Mouse (Mus musculus) neural tube, embryonic 15.5 days (tissue): Measurements from ENCODE around the gene Cdh6. TPM values are rescaled to one million over a fixed set of nuclear protein-coding genes. Genes with fewer than 3 reads are reported as not detected.

Experiments used
- ATAC-seq: fragments of 200-750 bp; cut with Nextera tagmentation; 2 replicates; pipeline ENCODE4 v1.8.0; 2017; ENCODE audit warnings: mild to moderate bottlenecking, moderate TSS enrichment, moderate library complexity; ENCODE audit not compliant: low FRiP score
- H3K27ac ChIP-seq: fragments of 300-500 bp; sonication (generic); replicated peaks from 2 replicates; pipeline ENCODE4 v1.5.1; 2015; ENCODE audit warnings: mild to moderate bottlenecking, inconsistent platforms
- H3K27me3 ChIP-seq: fragments of 300-500 bp; sonication (generic); replicated peaks from 2 replicates; pipeline ENCODE4 v1.6.1; 2015; ENCODE audit warnings: inconsistent platforms
- H3K36me3 ChIP-seq: fragments of 300-500 bp; sonication (generic); 2 replicates; pipeline ENCODE4 v1.6.1; 2015; ENCODE audit warnings: inconsistent platforms
- H3K4me1 ChIP-seq: fragments of 300-500 bp; sonication (generic); 2 replicates; pipeline ENCODE4 v1.6.1; 2015; ENCODE audit warnings: inconsistent platforms
- H3K4me2 ChIP-seq: fragments of 300-500 bp; sonication (generic); 2 replicates; pipeline ENCODE4 v1.6.1; 2015; ENCODE audit warnings: inconsistent platforms, mild to moderate bottlenecking, moderate library complexity
- H3K4me3 ChIP-seq: fragments of 300-500 bp; sonication (generic); replicated peaks from 2 replicates; pipeline ENCODE4 v1.5.1; 2015; ENCODE audit warnings: mild to moderate bottlenecking, inconsistent platforms
- H3K9ac ChIP-seq: fragments of 300-500 bp; sonication (generic); replicated peaks from 2 replicates; pipeline ENCODE4 v1.6.1; 2015; ENCODE audit warnings: mild to moderate bottlenecking, inconsistent platforms
- H3K9me3 ChIP-seq: fragments of 300-500 bp; sonication (generic); replicated peaks from 2 replicates; pipeline ENCODE4 v1.6.1; 2016; ENCODE audit warnings: inconsistent platforms
- WGBS: fragments of 180-500 bp; shearing (Covaris S2); methylation state at CpG from one replicate; pipeline ENCODE4 v1.1.7; 2015; ENCODE audit warnings: mixed read lengths; 5-methylcytosine and 5-hydroxymethylcytosine counted together
- polyA plus RNA-seq: library from polyadenylated mRNA; unstranded; fragments of >200 nt; fragmentation: Nextera tagmentation; extraction: Ambion mirVana; gene quantifications from 2 replicates; pipeline ENCODE4 v1.2.1, GENCODE M21; 2015

The Cdh6 gene
- polyA plus RNA-seq, 1 experiment from 2014 or later, result 22.7 TPM

- ATAC-seq, result no peak
- WGBS, result 61% methylated on average over 5 of the region's 5 CpGs
- no peak overlapping the region for H3K27ac ChIP-seq
These were observed 33.8 kb downstream of the Cdh6 start for GRCm38 (mm10) chr15:13139662-13140061.

GRCm38 (mm10) chr15:13137166-13137565, 36.3 kb downstream of the Cdh6 start:
- Histone ChIP-seq H3K27me3 (no peaks in the 10 kb centered on the region), H3K9me3 (no peaks in the 10 kb centered on the region), H3K4me1 (0 out of 2 replicates have a peak, but pooled peaks cover 10% of the 10 kb centered on the region), H3K4me3 (no peak overlapping the region), H3K27ac (no peak overlapping the region), H3K36me3 (no peaks in the 10 kb centered on the region), H3K4me2 (no peak overlapping the region), H3K9ac (no peak overlapping the region)
- ATAC-seq, result no peak
- WGBS, result 68% methylated on average over 6 of the region's 6 CpGs

More at GRCm38 (mm10) chr15:13139662-13140061, 33.8 kb downstream of the Cdh6 start:
- no peak overlapping the region for H3K4me3 ChIP-seq
- H3K4me2 ChIP-seq, result no peak overlapping the region
- no peaks in the 10 kb centered on the region for H3K36me3 ChIP-seq
- no peak overlapping the region for H3K9ac ChIP-seq
- H3K27me3 ChIP-seq, result no peaks in the 10 kb centered on the region
- H3K4me1 ChIP-seq, result 0 out of 2 replicates have a peak, but pooled peaks cover 10% of the 10 kb centered on the region
- H3K9me3 ChIP-seq, result no peaks in the 10 kb centered on the region

- H3K9me3 ChIP-seq, result no peaks in the 10 kb centered on the region
- no peak overlapping the region for H3K4me3 ChIP-seq
- H3K4me2 ChIP-seq, result no peak overlapping the region
- no peak overlapping the region for H3K27ac ChIP-seq
- no peak overlapping the region for H3K9ac ChIP-seq
- H3K4me1 ChIP-seq, result 0 out of 2 replicates have a peak, but pooled peaks cover 10% of the 10 kb centered on the region
- no peaks in the 10 kb centered on the region for H3K36me3 ChIP-seq
- 59% methylated on average over 1 of the region's 1 CpGs for WGBS
- ATAC-seq, result no peak
- no peaks in the 10 kb centered on the region for H3K27me3 ChIP-seq
These were observed 39.4 kb downstream of the Cdh6 start for GRCm38 (mm10) chr15:13134086-13134485.

- H3K36me3 ChIP-seq, result no peaks in the 10 kb centered on the region
- H3K27me3 ChIP-seq, result no peaks in the 10 kb centered on the region
- WGBS, result 96% methylated on average over 8 of the region's 8 CpGs
- H3K4me1 ChIP-seq, result 0 out of 2 replicates have a peak, but pooled peaks cover 10% of the 10 kb centered on the region
- H3K4me2 ChIP-seq, result no peak overlapping the region
- no peak overlapping the region for H3K9ac ChIP-seq
- no peak for ATAC-seq
- no peak overlapping the region for H3K27ac ChIP-seq
- no peak overlapping the region for H3K4me3 ChIP-seq
- no peaks in the 10 kb centered on the region for H3K9me3 ChIP-seq
These were observed 40.1 kb downstream of the Cdh6 start for GRCm38 (mm10) chr15:13133370-13133769.

- WGBS, result 96% methylated on average over 3 of the region's 3 CpGs
- Histone ChIP-seq H3K27ac (no peak overlapping the region), H3K4me2 (no peak overlapping the region), H3K27me3 (no peaks in the 10 kb centered on the region), H3K4me1 (0 out of 2 replicates have a peak, but pooled peaks cover 8% of the 10 kb centered on the region), H3K4me3 (no peak overlapping the region), H3K36me3 (no peaks in the 10 kb centered on the region), H3K9me3 (no peaks in the 10 kb centered on the region), H3K9ac (no peak overlapping the region)
- no peak for ATAC-seq
These were observed 41.0 kb downstream of the Cdh6 start for GRCm38 (mm10) chr15:13132493-13132892.

GRCm38 (mm10) chr15:13130246-13130645, 43.2 kb downstream of the Cdh6 start:
- H3K27ac ChIP-seq, result no peak overlapping the region
- H3K4me1 ChIP-seq, result 0 out of 2 replicates have a peak, but pooled peaks cover 6% of the 10 kb centered on the region
- no peaks in the 10 kb centered on the region for H3K27me3 ChIP-seq
- 60% methylated on average over 5 of the region's 5 CpGs for WGBS
- no peak overlapping the region for H3K4me3 ChIP-seq
- no peak overlapping the region for H3K9ac ChIP-seq
- no peak overlapping the region for H3K4me2 ChIP-seq
- no peaks in the 10 kb centered on the region for H3K36me3 ChIP-seq
- no peaks in the 10 kb centered on the region for H3K9me3 ChIP-seq
- ATAC-seq, result no peak; the same call in 1 of the 2 replicates

GRCm38 (mm10) chr15:13100341-13100740, 73.1 kb downstream of the Cdh6 start:
- Histone ChIP-seq H3K4me2 (no peak overlapping the region), H3K27ac (no peak overlapping the region), H3K4me3 (no peak overlapping the region), H3K9ac (no peak overlapping the region), H3K9me3 (no peaks in the 10 kb centered on the region), H3K4me1 (peaks cover 4% of the 10 kb centered on the region; the same call in 1 of the 2 replicates), H3K36me3 (no peaks in the 10 kb centered on the region), H3K27me3 (no peaks in the 10 kb centered on the region)
- ATAC-seq, result no peak
- 62% methylated on average over 6 of the region's 6 CpGs for WGBS

GRCm38 (mm10) chr15:13097861-13098260, 75.6 kb downstream of the Cdh6 start:
- peaks cover 10% of the 10 kb centered on the region; the same call in 1 of the 2 replicates for H3K4me1 ChIP-seq
- H3K27ac ChIP-seq, result no peak overlapping the region
- H3K36me3 ChIP-seq, result no peaks in the 10 kb centered on the region
- no peaks in the 10 kb centered on the region for H3K9me3 ChIP-seq
- no peak overlapping the region for H3K4me3 ChIP-seq
- ATAC-seq, result no peak
- no peaks in the 10 kb centered on the region for H3K27me3 ChIP-seq
- no peak overlapping the region for H3K9ac ChIP-seq
- no peak overlapping the region for H3K4me2 ChIP-seq
- 70% methylated on average over 6 of the region's 6 CpGs for WGBS

- Histone ChIP-seq H3K4me3 (no peak overlapping the region), H3K27ac (no peak overlapping the region), H3K36me3 (no peaks in the 10 kb centered on the region), H3K4me1 (peaks cover 10% of the 10 kb centered on the region; the same call in 1 of the 2 replicates), H3K4me2 (no peak overlapping the region), H3K27me3 (no peaks in the 10 kb centered on the region), H3K9ac (no peak overlapping the region), H3K9me3 (no peaks in the 10 kb centered on the region)
- WGBS, result 67% methylated on average over 9 of the region's 9 CpGs
- ATAC-seq, result no peak
These were observed 78.1 kb downstream of the Cdh6 start for GRCm38 (mm10) chr15:13095406-13095805.

- H3K4me1 ChIP-seq, result peaks cover 10% of the 10 kb centered on the region; the same call in 1 of the 2 replicates
- no peaks in the 10 kb centered on the region for H3K36me3 ChIP-seq
- H3K27ac ChIP-seq, result no peak overlapping the region
- H3K27me3 ChIP-seq, result no peaks in the 10 kb centered on the region
- 63% methylated on average over 7 of the region's 7 CpGs for WGBS
- H3K4me3 ChIP-seq, result no peak overlapping the region
- no peak overlapping the region for H3K4me2 ChIP-seq
- no peaks in the 10 kb centered on the region for H3K9me3 ChIP-seq
- H3K9ac ChIP-seq, result no peak overlapping the region
- ATAC-seq, result no peak
These were observed 78.6 kb downstream of the Cdh6 start for GRCm38 (mm10) chr15:13094881-13095256.

- H3K4me1 ChIP-seq, result peaks cover 14% of the 10 kb centered on the region; the same call in 1 of the 2 replicates
- H3K9ac ChIP-seq, result no peak overlapping the region
- H3K27me3 ChIP-seq, result no peaks in the 10 kb centered on the region
- no peak for ATAC-seq
- WGBS, result 75% methylated on average over 19 of the region's 19 CpGs
- H3K36me3 ChIP-seq, result no peaks in the 10 kb centered on the region
- 0 out of 2 replicates have a peak overlapping the region, but pooled peaks have one; percentile 7 for H3K27ac ChIP-seq
- no peak overlapping the region for H3K4me3 ChIP-seq
- no peaks in the 10 kb centered on the region for H3K9me3 ChIP-seq
- H3K4me2 ChIP-seq, result no peak overlapping the region
These were observed 79.3 kb downstream of the Cdh6 start for GRCm38 (mm10) chr15:13093954-13094880.

GRCm38 (mm10) chr15:13092064-13092463, 81.4 kb downstream of the Cdh6 start:
- H3K9me3 ChIP-seq, result no peaks in the 10 kb centered on the region
- H3K36me3 ChIP-seq, result no peaks in the 10 kb centered on the region
- WGBS, result 76% methylated on average over 13 of the region's 13 CpGs
- no peak for ATAC-seq
- no peak overlapping the region for H3K4me3 ChIP-seq
- H3K4me1 ChIP-seq, result peaks cover 14% of the 10 kb centered on the region; the same call in 1 of the 2 replicates
- H3K4me2 ChIP-seq, result no peak overlapping the region
- no peaks in the 10 kb centered on the region for H3K27me3 ChIP-seq
- H3K9ac ChIP-seq, result no peak overlapping the region
- H3K27ac ChIP-seq, result no peak overlapping the region
